In genomic region chr7:126754866-126755265, GRCm38 (mm10) we compare ENCODE assay signal across 8 mouse cellular contexts. TPM values are rescaled to one million over a fixed set of nuclear protein-coding genes. Genes with fewer than 3 reads are reported as not detected.
DNase-seq lines count a peak whose midpoint lies in the region; ATAC-seq and TF ChIP-seq lines count a peak whose summit lies in the region.

No protein-coding gene starts in this region.

- H3K79me3 ChIP-seq in C2C12 (ENCODE audit: low read depth) = no peaks in the 10 kb centered on the region

- H3ac ChIP-seq in C2C12 (ENCODE audit: control insufficient read depth, insufficient read length, low read depth) = no peak overlapping the region

- peak; percentile 39 for TF ChIP-seq CTCF in C2C12 (IDR thresholded peaks at IDR 0.05; ENCODE audit: control insufficient read depth, insufficient read depth, insufficient read length)
- peak; percentile 91 for TF ChIP-seq CTCF in intestine, postnatal 0 days (IDR thresholded peaks at IDR 0.05; ENCODE audit: low read depth)
- peak; percentile 90 for TF ChIP-seq CTCF in liver, adult 2 months (IDR thresholded peaks at IDR 0.05; ENCODE audit: low read depth, low read length)
- TF ChIP-seq CTCF in midbrain, postnatal 0 days (IDR thresholded peaks at IDR 0.05) = peak; percentile 94

- peak; percentile 84 for DNase-seq in adrenal gland, postnatal 10 days
- DNase-seq in embryo, embryonic 9.5 days (ENCODE audit: extremely low spot score) = peak; percentile 87
- DNase-seq in heart, adult 18-20 months = peak; percentile 84 to 90
- DNase-seq in liver, adult 2 months (ENCODE audit: extremely low read depth, low read depth, low spot score) = peak; percentile 54
- peak; percentile 84 for DNase-seq in midbrain, postnatal 0 days (ENCODE audit: low spot score)
- DNase-seq in splenic B cell, adult 2 months (ENCODE audit: low read depth, low spot score) = peak; percentile 74

- H3K27ac ChIP-seq in intestine, postnatal 0 days (ENCODE audit: low read depth, low read length) = no peak overlapping the region
- H3K27ac ChIP-seq in liver, adult 2 months (replicated peaks; ENCODE audit: insufficient read depth, low read depth, low read length) = no peak overlapping the region
- H3K27ac ChIP-seq in midbrain, postnatal 0 days (ENCODE audit: low read depth, low read length) = no peak overlapping the region

- no peak for TF ChIP-seq POLR2A in liver, adult 2 months (IDR thresholded peaks at IDR 0.05; ENCODE audit: extremely low read depth, insufficient read depth, low read length)

- H3K4me3 ChIP-seq in C2C12 (ENCODE audit: insufficient read depth, poor library complexity, severe bottlenecking) = no peak overlapping the region
- H3K4me3 ChIP-seq in intestine, postnatal 0 days (ENCODE audit: low read depth, low read length) = peak overlapping the region; percentile 14; the same call in 1 of the 2 replicates
- no peak overlapping the region for H3K4me3 ChIP-seq in liver, adult 2 months (ENCODE audit: insufficient read depth, low read depth, low read length)
- no peak overlapping the region for H3K4me3 ChIP-seq in midbrain, postnatal 0 days (ENCODE audit: low read depth, low read length)

- ATAC-seq in intestine, postnatal 0 days = peak; percentile 62
- peak; percentile 35; the same call in 1 of the 2 replicates for ATAC-seq in midbrain, postnatal 0 days (ENCODE audit: low FRiP score)

- WGBS in intestine, postnatal 0 days = under 1% methylated on average over 9 of the region's 9 CpGs
- under 1% methylated on average over 9 of the region's 9 CpGs for WGBS in liver, adult 2 months
- WGBS in midbrain, postnatal 0 days = under 1% methylated on average over 9 of the region's 9 CpGs

- H3K27me3 ChIP-seq in C2C12 (ENCODE audit: control insufficient read depth, insufficient read depth, insufficient read length) = no peaks in the 10 kb centered on the region
- H3K27me3 ChIP-seq in intestine, postnatal 0 days (replicated peaks; ENCODE audit: control insufficient read depth, insufficient read depth, low read length) = no peaks in the 10 kb centered on the region
- H3K27me3 ChIP-seq in liver, adult 2 months (ENCODE audit: control insufficient read depth, insufficient read depth, low read length) = no peaks in the 10 kb centered on the region
- H3K27me3 ChIP-seq in midbrain, postnatal 0 days (ENCODE audit: insufficient read depth, low read length) = no peaks in the 10 kb centered on the region
- H3K27me3 ChIP-seq in splenic B cell, adult 2 months (ENCODE audit: control insufficient read depth, insufficient read depth, low read length, poor library complexity, severe bottlenecking) = no peaks in the 10 kb centered on the region

- H3K79me2 ChIP-seq in C2C12 (ENCODE audit: control insufficient read depth, insufficient read depth) = peaks cover 4% of the 10 kb centered on the region
- H3K79me2 ChIP-seq in liver, adult 2 months (ENCODE audit: control insufficient read depth, insufficient read depth, low read length) = peaks cover 3% of the 10 kb centered on the region; the same call in 1 of the 2 replicates

- peak overlapping the region; percentile 40 for H3K4me2 ChIP-seq in intestine, postnatal 0 days (replicated peaks; ENCODE audit: low read depth)
- H3K4me2 ChIP-seq in midbrain, postnatal 0 days (ENCODE audit: low read depth, low read length, poor library complexity, severe bottlenecking) = peak overlapping the region; percentile 16; the same call in 1 of the 2 replicates

- no peaks in the 10 kb centered on the region for H3K9me3 ChIP-seq in intestine, postnatal 0 days (ENCODE audit: control insufficient read depth)
- no peaks in the 10 kb centered on the region for H3K9me3 ChIP-seq in midbrain, postnatal 0 days (ENCODE audit: low read length)

- H3K36me3 ChIP-seq in C2C12 (ENCODE audit: control insufficient read depth, insufficient read depth) = no peaks in the 10 kb centered on the region
- no peaks in the 10 kb centered on the region for H3K36me3 ChIP-seq in intestine, postnatal 0 days (ENCODE audit: control insufficient read depth, insufficient read depth)
- no peaks in the 10 kb centered on the region for H3K36me3 ChIP-seq in liver, adult 2 months (ENCODE audit: control insufficient read depth, insufficient read depth, low read length)
- H3K36me3 ChIP-seq in midbrain, postnatal 0 days (ENCODE audit: insufficient read depth, low read length) = no peaks in the 10 kb centered on the region
- no peaks in the 10 kb centered on the region for H3K36me3 ChIP-seq in splenic B cell, adult 2 months (ENCODE audit: control insufficient read depth, insufficient read depth, low read length, poor library complexity, severe bottlenecking)

- peaks cover 5% of the 10 kb centered on the region; the same call in 1 of the 2 replicates for H3K4me1 ChIP-seq in intestine, postnatal 0 days (replicated peaks; ENCODE audit: control insufficient read depth, insufficient read depth, low read length)
- peaks cover 6% of the 10 kb centered on the region for H3K4me1 ChIP-seq in liver, adult 2 months (ENCODE audit: control insufficient read depth, insufficient read depth, low read length)
- no peaks in the 10 kb centered on the region for H3K4me1 ChIP-seq in midbrain, postnatal 0 days (ENCODE audit: insufficient read depth, low read length)

- 0 out of 2 replicates have a peak overlapping the region, but pooled peaks have one; percentile 31 for H3K9ac ChIP-seq in intestine, postnatal 0 days (ENCODE audit: low read depth, low read length)
- H3K9ac ChIP-seq in liver, adult 2 months (ENCODE audit: low read depth, low read length) = peak overlapping the region; percentile 33; the same call in 1 of the 2 replicates
- 0 out of 2 replicates have a peak overlapping the region, but pooled peaks have one; percentile 4 for H3K9ac ChIP-seq in midbrain, postnatal 0 days (replicated peaks; ENCODE audit: low read length, poor library complexity, severe bottlenecking)

TF ChIP-seq in C2C12, 6 proteins besides CTCF, POLR2A, EP300 and RAD21:
- TF ChIP-seq MAX (IDR thresholded peaks at IDR 0.05) (no peak), MYOD1 (IDR thresholded peaks at IDR 0.05; ENCODE audit: control insufficient read depth, insufficient read length, low read depth) (no peak), MYOG (IDR thresholded peaks at IDR 0.05; ENCODE audit: control insufficient read depth, extremely low read depth, insufficient read length) (no peak), CEBPB (IDR thresholded peaks at IDR 0.05; ENCODE audit: low read depth) (no peak), USF1 (IDR thresholded peaks at IDR 0.05; ENCODE audit: low read depth) (no peak), FOSL1 (IDR thresholded peaks at IDR 0.05; ENCODE audit: insufficient read depth, low read length, poor library complexity, severe bottlenecking) (no peak)

RNA-seq across cellular contexts. Expression of gene Mapk3, which starts 4.5 kb away (rescaled TPM):
- polyA plus RNA-seq in C2C12 (2012; fragmentation: generic; extraction: Trizol) = 168 TPM
- total RNA-seq in adrenal gland, postnatal 10 days (2021) = 100 to 1,000 TPM; 125 to 158 TPM
- 10 to 100 TPM; 37.2 to 46.7 TPM for total RNA-seq in heart, adult 18-20 months (2021)
- 131 and 142 TPM in 2 replicates for polyA plus RNA-seq in intestine, postnatal 0 days (2015; fragmentation: Nextera tagmentation; extraction: Ambion mirVana)
- 10.4 and 14.8 TPM in 2 replicates for total RNA-seq in liver, adult 2 months (2014; rRNA removed)
- 68.7 and 70.7 TPM in 2 replicates for polyA plus RNA-seq in liver, adult 2 months (2012; rRNA removed)
- 121 and 145 TPM in 2 replicates for total RNA-seq in midbrain, postnatal 0 days (2014; rRNA removed)
- polyA plus RNA-seq in midbrain, postnatal 0 days (2015; fragmentation: Nextera tagmentation; extraction: Ambion mirVana) = 120 and 125 TPM in 2 replicates

RNA-seq across cellular contexts. Expression of gene Gdpd3, which starts 11.3 kb away (rescaled TPM):
- polyA plus RNA-seq in C2C12 (2012; fragmentation: generic; extraction: Trizol) = 1.7 TPM
- 1 to 10 TPM; 3.4 to 8.6 TPM for total RNA-seq in adrenal gland, postnatal 10 days (2021)
- total RNA-seq in heart, adult 18-20 months (2021) = 1 to 10 TPM in 1 of 2 experiments, under 1 TPM in 1; 0.27 to 1.6 TPM
- 13.9 and 14.6 TPM in 2 replicates for polyA plus RNA-seq in intestine, postnatal 0 days (2015; fragmentation: Nextera tagmentation; extraction: Ambion mirVana)
- total RNA-seq in liver, adult 2 months (2014; rRNA removed) = 0.46 and 2.3 TPM in 2 replicates
- polyA plus RNA-seq in liver, adult 2 months (2012; rRNA removed) = 8.0 and 9.0 TPM in 2 replicates
- 0.66 TPM in 1 of 2 replicates, not detected in the other for total RNA-seq in midbrain, postnatal 0 days (2014; rRNA removed)
- 1.3 TPM in 2 replicates for polyA plus RNA-seq in midbrain, postnatal 0 days (2015; fragmentation: Nextera tagmentation; extraction: Ambion mirVana)

RNA-seq across cellular contexts. Expression of gene Ypel3, which starts 21.9 kb away (rescaled TPM):
- polyA plus RNA-seq in C2C12 (2012; fragmentation: generic; extraction: Trizol) = 16.6 TPM
- total RNA-seq in adrenal gland, postnatal 10 days (2021) = 100 to 1,000 TPM; 140 to 147 TPM
- 10 to 100 TPM; 43.4 to 73.3 TPM for total RNA-seq in heart, adult 18-20 months (2021)
- 63.1 and 64.6 TPM in 2 replicates for polyA plus RNA-seq in intestine, postnatal 0 days (2015; fragmentation: Nextera tagmentation; extraction: Ambion mirVana)
- 26.4 and 35.2 TPM in 2 replicates for total RNA-seq in liver, adult 2 months (2014; rRNA removed)
- polyA plus RNA-seq in liver, adult 2 months (2012; rRNA removed) = 119 and 144 TPM in 2 replicates
- 196 and 209 TPM in 2 replicates for total RNA-seq in midbrain, postnatal 0 days (2014; rRNA removed)
- 219 and 235 TPM in 2 replicates for polyA plus RNA-seq in midbrain, postnatal 0 days (2015; fragmentation: Nextera tagmentation; extraction: Ambion mirVana)

RNA-seq across cellular contexts. Expression of gene Tbx6, which starts 26.4 kb away (rescaled TPM):
- 0.01 TPM for polyA plus RNA-seq in C2C12 (2012; fragmentation: generic; extraction: Trizol)
- total RNA-seq in adrenal gland, postnatal 10 days (2021) = 1 to 10 TPM in 1 of 2 experiments, under 1 TPM in 1; 0.60 to 1.2 TPM
- total RNA-seq in heart, adult 18-20 months (2021) = under 1 TPM; 0.27 to 0.64 TPM
- 0.17 TPM in 2 replicates for polyA plus RNA-seq in intestine, postnatal 0 days (2015; fragmentation: Nextera tagmentation; extraction: Ambion mirVana)
- total RNA-seq in liver, adult 2 months (2014; rRNA removed) = 0.13 and 0.18 TPM in 2 replicates
- polyA plus RNA-seq in liver, adult 2 months (2012; rRNA removed) = 0.71 and 1.1 TPM in 2 replicates
- total RNA-seq in midbrain, postnatal 0 days (2014; rRNA removed) = 0.16 and 1.1 TPM in 2 replicates
- polyA plus RNA-seq in midbrain, postnatal 0 days (2015; fragmentation: Nextera tagmentation; extraction: Ambion mirVana) = 0.21 and 0.38 TPM in 2 replicates

RNA-seq across cellular contexts. Expression of gene Ppp4c, which starts 37.4 kb away (rescaled TPM):
- 189 TPM for polyA plus RNA-seq in C2C12 (2012; fragmentation: generic; extraction: Trizol)
- total RNA-seq in adrenal gland, postnatal 10 days (2021) = 100 to 1,000 TPM; 103 to 107 TPM
- 10 to 100 TPM; 35.6 to 39.0 TPM for total RNA-seq in heart, adult 18-20 months (2021)
- 134 and 135 TPM in 2 replicates for polyA plus RNA-seq in intestine, postnatal 0 days (2015; fragmentation: Nextera tagmentation; extraction: Ambion mirVana)
- total RNA-seq in liver, adult 2 months (2014; rRNA removed) = 45.8 and 52.8 TPM in 2 replicates
- polyA plus RNA-seq in liver, adult 2 months (2012; rRNA removed) = 81.2 and 97.2 TPM in 2 replicates
- total RNA-seq in midbrain, postnatal 0 days (2014; rRNA removed) = 107 and 137 TPM in 2 replicates
- polyA plus RNA-seq in midbrain, postnatal 0 days (2015; fragmentation: Nextera tagmentation; extraction: Ambion mirVana) = 127 and 135 TPM in 2 replicates

Comparison
In these comparisons a context has a peak if more than half of its experiments do, and no peak if none do; other contexts are left out.
1. CTCF ChIP-seq: peak in every context shown above with its lines; median percentile 94 in midbrain, postnatal 0 days; 91 in intestine, postnatal 0 days; 90 in liver, adult 2 months; 39 in C2C12.